Mouse (Mus musculus): Measurements from ENCODE around the gene Man2a1.

GRCm38 (mm10) chr17:64603534-64603933, 3.0 kb downstream of the Man2a1 start:
- TF ChIP-seq CTCF (IDR thresholded peaks at IDR 0.05; ENCODE audit: control insufficient read depth, insufficient read depth, insufficient read length) = no peak
- TF ChIP-seq MAX (IDR thresholded peaks at IDR 0.05) = no peak
- no peak for TF ChIP-seq MYOG (IDR thresholded peaks at IDR 0.05; ENCODE audit: control insufficient read depth, extremely low read depth, insufficient read length)
- no peak for TF ChIP-seq CEBPB (IDR thresholded peaks at IDR 0.05; ENCODE audit: low read depth)
- TF ChIP-seq USF1 (IDR thresholded peaks at IDR 0.05; ENCODE audit: low read depth) = no peak

Measured in C2C12 (cell line).